Mouse (Mus musculus) cerebellum, adult 11 months (tissue): ENCODE data around the gene Helt.
A peak's percentile ranks its signal among the peaks of the same experiment; 100 is the strongest.

Experiments used
- DNase-seq: peaks from one replicate; pipeline ENCODE4 v3.0.0; 2022

Gene Helt

GRCm38 (mm10) chr8:46294181-46294892, at the start of gene Helt:
Gene Helt, minus strand, starts transcription at chr8:46294671.
- no peak for DNase-seq

DNA sequence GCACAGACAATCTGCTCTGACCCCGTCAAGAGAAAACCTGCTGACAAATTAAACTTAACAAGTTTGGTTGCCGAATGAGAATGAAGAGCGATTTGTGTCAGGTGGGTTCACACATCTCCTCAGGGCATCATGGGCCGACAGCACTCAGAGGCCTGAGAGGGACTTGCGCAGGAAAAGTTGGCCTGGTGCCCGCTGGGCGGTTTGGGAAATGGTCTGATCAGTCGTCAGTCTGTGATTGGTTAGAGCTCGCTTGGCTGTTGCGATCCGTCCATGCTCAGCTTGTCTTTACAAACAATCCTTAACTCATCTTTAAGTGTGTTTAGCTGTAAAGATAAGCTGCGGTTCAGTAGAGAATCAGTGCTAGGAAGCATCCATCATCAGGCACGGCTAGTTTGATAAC, 47.8 kb upstream of the Helt start:
- DNase-seq = no peak

- no peak for DNase-seq
These were observed 46.2 kb upstream of the Helt start for GRCm38 (mm10) chr8:46340381-46341273.

GRCm38 (mm10) chr8:46339317-46339716, 44.8 kb upstream of the Helt start:
- no peak for DNase-seq

- DNase-seq = no peak
These were observed 41.9 kb upstream of the Helt start for GRCm38 (mm10) chr8:46336351-46336750.

GRCm38 (mm10) chr8:46332389-46333061, 38.1 kb upstream of the Helt start:
- no peak for DNase-seq

GRCm38 (mm10) chr8:46331801-46332200, 37.3 kb upstream of the Helt start:
- DNase-seq = no peak

GRCm38 (mm10) chr8:46329396-46329795, 34.9 kb upstream of the Helt start:
- DNase-seq = no peak

GRCm38 (mm10) chr8:46327284-46327683, 32.8 kb upstream of the Helt start:
- DNase-seq = no peak

DNA sequence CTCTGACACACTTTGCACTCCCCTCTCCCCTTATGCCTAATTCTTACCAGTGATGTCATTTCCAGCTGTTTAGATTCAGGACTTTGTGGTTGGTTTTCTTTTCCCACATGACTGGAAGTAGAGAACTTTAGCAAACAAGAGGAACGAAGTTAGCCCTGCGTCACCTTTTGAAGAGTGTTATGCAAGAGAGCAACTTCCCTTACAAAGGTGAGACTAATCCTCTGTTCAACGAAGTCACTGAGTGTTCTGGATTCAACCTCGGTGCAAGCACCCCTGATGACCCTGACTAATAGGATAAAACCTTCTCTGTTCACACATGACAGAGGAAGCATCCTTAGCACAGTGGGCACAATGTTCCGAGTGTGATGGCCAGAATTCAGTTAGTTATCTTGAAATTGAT, 32.2 kb upstream of the Helt start:
- DNase-seq = no peak

GRCm38 (mm10) chr8:46324676-46325075, 30.2 kb upstream of the Helt start:
- no peak for DNase-seq

GRCm38 (mm10) chr8:46323672-46324191, 29.3 kb upstream of the Helt start:
- DNase-seq = no peak

- no peak for DNase-seq
These were observed 28.4 kb upstream of the Helt start for GRCm38 (mm10) chr8:46322833-46323232.

GRCm38 (mm10) chr8:46322421-46322820, 27.9 kb upstream of the Helt start:
- DNase-seq = no peak

DNA sequence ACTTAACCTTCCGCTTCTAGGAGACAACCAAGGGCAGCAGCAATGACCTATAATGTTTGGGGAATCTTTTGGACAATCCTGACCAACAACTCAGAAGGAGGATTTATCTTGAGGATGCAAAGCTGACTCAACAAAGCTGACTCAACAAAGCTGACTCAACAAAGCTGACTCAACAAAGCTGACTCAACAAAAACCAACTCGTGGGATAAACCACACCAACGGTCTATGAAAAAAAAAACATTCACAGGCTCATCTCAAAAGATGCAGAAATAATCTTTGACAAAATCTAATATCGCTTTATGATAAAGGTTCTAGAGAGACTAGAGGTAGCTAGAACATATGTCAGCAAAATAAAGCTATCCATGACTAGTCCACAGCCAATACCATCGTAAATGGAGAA, 24.3 kb upstream of the Helt start:
- no peak for DNase-seq

DNA sequence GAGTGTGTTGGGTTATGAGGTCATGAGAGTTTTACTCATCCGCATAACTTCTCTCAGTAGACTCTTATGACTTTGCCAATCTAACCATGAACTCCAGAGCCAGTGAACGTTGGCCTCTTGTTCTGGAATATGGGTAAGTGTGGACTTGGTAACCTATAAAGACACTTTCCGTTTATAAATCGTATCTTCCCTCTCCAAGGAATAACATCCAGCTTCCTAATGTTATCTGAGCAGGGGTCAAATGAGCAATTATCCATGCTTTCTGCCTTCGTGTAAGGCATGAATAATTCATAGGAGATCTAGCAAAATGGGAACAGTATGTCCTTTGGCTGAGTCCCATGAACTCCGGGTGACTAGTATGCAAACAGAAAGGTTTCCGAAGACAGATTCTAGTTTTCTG, 22.7 kb upstream of the Helt start:
- DNase-seq = no peak

DNA sequence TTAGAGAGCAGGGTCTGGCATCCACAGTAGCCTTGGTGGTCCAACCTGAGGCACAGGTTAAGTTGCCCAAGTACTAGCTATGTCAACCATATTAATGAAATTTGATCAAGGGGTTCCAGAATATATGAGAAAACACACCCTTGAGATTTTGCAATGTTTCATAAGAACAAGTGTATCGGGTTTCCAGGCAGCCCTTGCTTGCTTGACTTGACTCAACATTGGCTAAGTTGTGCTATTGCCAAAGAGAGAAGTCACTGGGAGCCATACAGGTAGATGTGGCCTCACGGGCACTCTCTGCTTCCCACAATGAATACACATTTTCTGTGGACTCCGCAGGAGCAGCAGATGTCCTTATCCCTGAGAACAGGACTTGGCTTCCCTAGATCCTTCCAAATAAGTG, 19.3 kb upstream of the Helt start:
- no peak for DNase-seq

DNA sequence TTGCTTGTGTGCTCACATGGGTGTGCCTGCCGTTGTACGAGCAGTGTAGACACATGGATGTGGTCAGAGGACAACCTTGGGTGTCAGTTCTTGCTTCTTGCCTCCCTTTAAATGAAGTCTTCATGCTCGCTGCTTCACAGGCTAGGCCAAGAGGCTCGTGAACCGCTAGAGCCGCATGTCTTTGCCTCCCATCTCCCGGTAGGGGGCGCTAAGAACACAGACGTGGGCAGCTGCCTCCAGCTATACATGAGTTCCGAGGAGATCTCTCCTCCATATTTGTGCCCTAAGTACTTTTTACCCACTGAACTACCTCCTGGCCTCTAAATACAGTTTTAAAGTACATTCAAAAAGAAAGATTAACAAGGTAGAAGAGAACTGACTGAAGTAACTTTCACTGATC, 16.7 kb upstream of the Helt start:
- peak; percentile 59 for DNase-seq

GRCm38 (mm10) chr8:46308189-46308588, 13.7 kb upstream of the Helt start:
- no peak for DNase-seq

- DNase-seq = peak; percentile 14
These were observed 11.4 kb upstream of the Helt start for GRCm38 (mm10) chr8:46305733-46306349.

DNA sequence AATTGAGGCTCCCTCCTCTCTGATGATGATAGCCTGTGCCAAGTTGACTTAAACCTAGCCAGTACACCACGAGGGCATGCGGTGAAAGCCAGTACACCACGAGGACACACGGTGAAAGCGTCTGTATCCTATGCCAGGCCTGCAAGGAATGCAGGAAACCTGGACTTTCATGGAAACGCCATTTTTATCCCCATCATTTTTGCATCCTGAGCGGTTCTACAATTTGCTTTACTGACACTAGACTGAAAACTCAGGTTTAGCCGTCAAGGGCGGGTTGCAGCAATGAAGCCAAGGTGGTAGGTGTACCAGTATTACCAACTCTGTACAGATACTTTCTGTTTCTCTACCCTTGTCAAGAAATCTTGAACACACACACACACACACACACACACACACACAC, 7.7 kb upstream of the Helt start:
- no peak for DNase-seq

DNA sequence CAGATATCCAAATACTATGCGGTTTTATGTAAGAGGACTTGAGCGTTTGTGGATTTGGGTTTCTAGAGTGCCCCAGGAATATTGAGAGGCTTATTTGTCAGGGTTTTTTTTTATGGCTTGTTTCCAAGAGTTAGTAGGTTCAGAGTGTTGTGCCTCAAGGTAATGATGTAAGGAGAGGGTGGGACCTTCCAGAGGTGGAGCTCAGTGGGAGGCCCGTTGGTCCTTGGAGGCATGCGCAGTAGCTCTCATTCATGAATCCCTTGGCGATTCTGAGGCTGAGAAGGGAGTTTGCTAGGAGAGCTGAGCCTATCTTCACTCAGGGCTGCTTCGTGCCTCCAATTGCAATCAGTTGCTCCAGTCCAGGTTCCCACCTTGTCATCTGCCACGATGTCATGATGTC, 4.4 kb upstream of the Helt start:
- no peak for DNase-seq

- DNase-seq = no peak
These were observed 2.1 kb upstream of the Helt start for GRCm38 (mm10) chr8:46296551-46296950.
